Mouse (Mus musculus) urinary bladder, postnatal 10 days (tissue): Measurements from ENCODE around the gene Kif27.
A peak's percentile ranks its signal among the peaks of the same experiment; 100 is the strongest.
"Not testable (repeated sequence)": the region's sequence is repeated elsewhere in the genome, so short reads cannot be mapped to it uniquely, and the experiment has no call there.

ENCODE experiments used
- DNase-seq: peaks from one replicate; pipeline ENCODE4 v3.0.0; 2022; ENCODE audit warnings: low spot score

The Kif27 gene

DNA sequence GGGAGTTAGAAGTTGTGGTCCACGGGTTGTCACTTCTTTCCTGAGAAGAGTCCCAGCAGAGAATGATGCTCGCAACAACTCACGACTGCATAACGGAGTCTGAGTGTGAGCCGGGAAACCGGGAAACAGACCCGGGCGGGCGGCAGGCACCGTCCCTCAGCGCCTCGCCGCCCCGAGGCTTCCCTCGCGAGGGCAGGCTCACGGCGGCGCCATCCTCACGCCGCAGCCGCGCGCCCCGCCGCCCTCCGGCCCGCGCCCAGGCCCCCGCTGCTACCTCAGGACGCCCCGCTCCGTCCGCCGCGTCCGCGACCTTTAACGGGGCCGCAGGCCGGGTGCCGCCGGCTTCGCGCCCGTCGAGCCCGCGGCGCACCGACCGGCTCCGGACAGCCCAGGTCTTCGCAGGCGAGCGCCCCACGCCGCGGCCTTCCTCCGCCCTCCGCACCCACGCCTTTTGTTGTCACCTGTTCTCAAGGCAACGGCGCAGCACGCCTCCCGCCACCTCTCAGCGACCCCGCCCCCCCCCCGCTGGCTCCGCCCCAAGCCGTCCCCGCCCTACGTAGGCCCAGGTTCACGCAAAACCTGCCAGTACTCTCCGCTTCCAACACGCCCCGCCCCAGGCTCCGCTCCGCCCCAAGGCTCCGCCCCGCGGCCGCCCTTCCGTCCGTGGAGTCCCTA lies at the start of gene Kif27:
Kif27 (minus strand) TSS at position 494 of the 675 bp plus-strand sequence.
- peak; percentile 33 for DNase-seq

- DNase-seq = not testable (repeated sequence)
Observed at GRCm38 (mm10) chr13:58403243-58403642, 44.3 kb upstream of the Kif27 start, which contains the start of gene Hnrnpk. TSS of gene Hnrnpk (minus strand) at chr13:58403343.

- DNase-seq = no peak
Observed at GRCm38 (mm10) chr13:58402744-58403110, 43.8 kb upstream of the Kif27 start.

DNA sequence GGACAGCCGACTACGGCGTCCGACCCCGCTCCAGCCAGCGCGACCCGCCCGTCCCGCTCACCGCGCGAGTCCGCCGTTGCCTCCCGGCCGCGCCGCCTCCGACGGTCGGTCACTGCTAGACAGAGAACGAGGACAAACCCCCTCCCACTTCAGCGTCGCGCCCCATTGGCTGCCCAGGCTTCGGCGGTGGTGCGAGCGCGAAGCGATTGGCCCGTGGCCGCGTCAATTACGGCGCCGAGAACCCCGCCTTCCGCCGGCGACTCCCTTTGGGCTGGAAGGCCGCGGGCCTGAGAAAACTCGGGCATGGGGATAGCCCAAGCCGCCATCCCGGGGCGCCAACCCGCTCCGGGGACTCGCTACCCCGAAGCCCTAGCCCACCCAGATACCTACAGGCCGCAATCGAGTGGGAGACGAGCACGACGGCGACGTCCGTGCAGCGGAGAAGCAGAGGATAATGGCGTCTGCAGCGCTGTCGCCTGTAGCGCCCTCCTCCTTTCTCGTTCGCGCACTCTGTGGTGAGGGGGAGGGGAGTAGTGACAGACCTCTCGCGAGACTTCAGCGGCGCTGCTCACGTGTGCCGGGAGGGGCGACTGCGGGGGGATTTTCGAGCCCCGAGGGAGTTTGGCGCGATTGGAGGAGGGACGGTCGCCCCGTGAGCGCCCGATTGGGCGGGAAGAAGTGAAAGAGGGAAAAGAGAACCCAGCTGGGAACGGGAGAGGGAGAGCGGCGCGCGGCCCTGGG lies 43.3 kb upstream of the Kif27 start, which contains the start of gene Rmi1:
Rmi1 (plus strand) TSS at position 246 of the 741 bp plus-strand sequence.
- peak; percentile 94 for DNase-seq

DNA sequence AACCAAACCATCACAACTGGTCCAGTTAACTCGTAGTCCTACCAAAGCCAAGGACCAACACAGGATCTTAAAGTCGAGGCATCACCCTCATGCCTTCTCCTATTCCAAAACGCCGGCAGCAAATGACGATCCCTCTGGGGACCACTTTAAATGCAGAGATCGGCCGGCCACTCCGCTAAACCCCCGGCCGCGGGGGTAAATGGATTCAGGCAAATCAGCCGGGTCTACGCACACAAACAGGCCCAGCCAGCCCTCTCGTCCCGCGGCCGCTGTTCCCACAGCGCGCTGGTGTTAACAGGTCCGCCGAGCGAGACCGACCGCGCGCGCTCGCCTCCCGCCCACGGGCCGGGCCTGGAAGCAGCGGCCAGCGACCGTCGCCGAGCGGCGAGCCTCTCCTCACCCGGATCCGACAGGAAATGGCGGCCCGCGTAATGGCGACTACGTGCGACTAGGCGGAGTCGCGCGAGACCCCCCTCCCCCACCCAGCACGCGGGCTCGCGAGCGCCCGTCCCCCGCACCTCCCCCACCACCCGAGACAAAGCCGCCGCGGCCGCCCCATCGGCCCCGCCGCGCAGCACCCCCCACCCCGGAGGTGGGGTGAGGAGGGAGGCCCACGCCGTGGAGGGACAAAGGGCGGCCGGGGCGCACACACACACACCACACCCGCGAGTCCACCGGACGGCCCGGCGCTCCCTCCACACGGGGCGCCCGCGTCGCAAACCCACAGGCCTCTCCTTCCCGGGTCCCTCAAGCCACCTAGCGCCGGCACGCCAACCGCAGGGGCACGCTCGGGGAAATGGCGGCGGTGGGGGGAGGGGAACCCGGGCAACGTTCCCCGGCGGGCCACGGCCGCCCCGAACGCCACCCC lies 42.4 kb upstream of the Kif27 start:
- DNase-seq = peak; percentile 21

DNA sequence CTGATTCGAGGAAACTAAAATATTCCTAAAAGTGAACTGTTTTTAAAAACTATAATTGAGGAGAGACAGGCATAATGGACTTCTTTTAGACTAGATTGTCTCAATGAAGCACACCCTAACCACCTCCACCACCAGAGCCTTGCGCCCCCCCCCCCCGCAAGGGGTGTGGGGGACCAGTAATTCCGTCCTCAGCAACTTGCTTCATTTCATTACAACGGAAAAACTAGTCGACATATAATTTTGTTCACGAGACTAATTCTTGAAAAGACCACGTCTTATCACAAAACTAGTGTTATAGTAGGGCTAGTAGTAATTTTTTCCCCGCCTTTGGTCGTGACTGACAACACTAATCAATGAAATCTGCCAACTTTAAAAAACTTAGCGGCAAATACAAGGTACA lies 41.7 kb upstream of the Kif27 start:
- no peak for DNase-seq

DNA sequence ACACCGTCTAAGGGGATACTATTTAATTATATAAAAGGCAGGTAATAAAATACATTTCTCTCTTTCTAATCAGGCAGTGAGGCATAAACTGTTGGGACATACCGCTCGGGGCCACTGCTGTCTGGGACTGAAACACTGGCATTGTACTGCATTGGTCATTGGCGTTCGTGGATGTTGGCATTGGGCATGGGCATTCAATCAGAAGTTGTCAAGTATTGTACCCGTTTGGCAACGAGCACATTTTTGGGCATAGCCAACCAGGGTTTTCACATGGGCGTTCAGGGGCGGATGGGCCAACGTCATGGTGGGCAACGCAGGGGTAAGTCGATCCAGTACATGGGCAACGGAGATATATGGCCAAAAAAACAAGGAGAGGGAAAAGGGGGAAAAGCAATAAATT lies 38.7 kb upstream of the Kif27 start:
- DNase-seq = no peak

DNA sequence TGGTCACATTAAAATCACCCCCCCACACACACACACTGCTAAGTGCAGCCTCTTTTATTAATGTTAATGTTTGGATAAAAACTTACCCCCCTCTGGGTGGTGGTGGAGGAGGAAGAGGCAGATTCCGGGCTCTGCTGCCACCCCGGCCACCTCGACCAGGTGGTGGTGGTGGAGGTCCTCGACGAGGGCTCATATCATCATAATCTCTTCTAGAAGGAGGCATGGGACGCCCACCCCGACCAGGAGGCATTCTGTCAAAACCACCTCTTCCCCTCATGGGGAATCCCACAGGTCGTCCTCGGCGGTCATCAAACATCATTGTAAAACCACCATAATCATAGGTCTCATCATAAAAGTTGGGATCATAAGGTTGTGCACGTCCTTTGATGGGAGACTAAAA lies 35.5 kb upstream of the Kif27 start:
- DNase-seq = not testable (repeated sequence)

GRCm38 (mm10) chr13:58389324-58389951 lies 30.5 kb upstream of the Kif27 start:
- no peak for DNase-seq

GRCm38 (mm10) chr13:58388379-58388778 lies 29.5 kb upstream of the Kif27 start:
- DNase-seq = no peak

DNA sequence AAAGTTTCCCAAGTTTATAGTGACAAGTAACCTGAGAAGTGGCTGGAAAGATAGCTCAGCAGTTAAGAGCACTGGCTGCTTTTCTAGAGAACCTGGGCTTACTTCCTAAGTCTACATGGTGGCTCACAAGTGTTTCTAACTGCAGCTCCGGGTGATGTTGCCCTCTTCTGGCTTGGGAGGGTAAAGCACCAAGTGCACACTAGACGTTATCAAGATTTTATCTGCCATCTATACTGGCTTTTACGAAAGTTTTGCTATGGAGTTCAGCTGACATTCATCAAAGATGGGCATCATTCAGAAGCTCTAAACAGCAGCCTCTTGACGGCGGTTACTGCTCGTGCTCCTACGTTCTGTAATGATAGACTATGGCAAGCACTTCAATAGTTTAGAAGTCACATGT lies 29.0 kb upstream of the Kif27 start:
- DNase-seq = no peak

DNA sequence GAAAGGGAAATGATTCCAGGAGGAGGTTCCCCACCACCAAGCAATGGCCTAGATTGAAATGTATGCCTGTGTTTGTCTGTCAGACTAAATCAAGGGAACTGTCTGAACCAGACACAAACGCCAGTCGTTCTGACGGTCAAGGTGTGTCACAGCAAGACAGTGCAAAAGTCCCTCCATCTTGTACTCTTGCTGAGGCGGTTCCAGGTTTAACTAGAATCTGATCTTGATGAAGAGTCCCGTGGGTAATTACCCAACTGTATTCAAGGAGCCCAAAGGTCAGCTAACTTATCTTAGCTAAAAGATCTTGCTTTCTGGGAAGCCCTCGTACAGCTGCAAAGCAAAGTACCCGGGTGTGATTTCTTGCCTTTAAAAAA lies 26.6 kb upstream of the Kif27 start:
- no peak for DNase-seq

GRCm38 (mm10) chr13:58384779-58385546 lies 26.0 kb upstream of the Kif27 start, which contains the start of gene 2210016F16Rik:
TSS of gene 2210016F16Rik (minus strand) at chr13:58385225.
- DNase-seq = no peak

GRCm38 (mm10) chr13:58384371-58384770 lies 25.4 kb upstream of the Kif27 start:
- DNase-seq = no peak

DNA sequence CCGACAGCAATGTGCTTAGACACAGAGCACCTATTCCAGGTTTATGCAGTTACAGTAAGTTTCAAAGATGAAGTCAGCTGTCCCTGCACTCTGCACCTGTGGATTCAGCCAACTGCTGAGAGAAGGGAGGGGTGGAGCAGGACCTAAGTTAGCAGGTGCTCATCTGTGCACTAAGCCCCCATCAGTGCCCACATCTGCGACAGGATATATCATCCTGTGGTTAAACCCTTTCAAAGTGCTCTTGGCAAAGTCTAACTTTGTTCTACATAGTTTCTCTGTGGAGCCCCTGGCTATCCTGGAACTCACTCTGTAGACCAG lies 14.2 kb upstream of the Kif27 start:
- DNase-seq = no peak

DNA sequence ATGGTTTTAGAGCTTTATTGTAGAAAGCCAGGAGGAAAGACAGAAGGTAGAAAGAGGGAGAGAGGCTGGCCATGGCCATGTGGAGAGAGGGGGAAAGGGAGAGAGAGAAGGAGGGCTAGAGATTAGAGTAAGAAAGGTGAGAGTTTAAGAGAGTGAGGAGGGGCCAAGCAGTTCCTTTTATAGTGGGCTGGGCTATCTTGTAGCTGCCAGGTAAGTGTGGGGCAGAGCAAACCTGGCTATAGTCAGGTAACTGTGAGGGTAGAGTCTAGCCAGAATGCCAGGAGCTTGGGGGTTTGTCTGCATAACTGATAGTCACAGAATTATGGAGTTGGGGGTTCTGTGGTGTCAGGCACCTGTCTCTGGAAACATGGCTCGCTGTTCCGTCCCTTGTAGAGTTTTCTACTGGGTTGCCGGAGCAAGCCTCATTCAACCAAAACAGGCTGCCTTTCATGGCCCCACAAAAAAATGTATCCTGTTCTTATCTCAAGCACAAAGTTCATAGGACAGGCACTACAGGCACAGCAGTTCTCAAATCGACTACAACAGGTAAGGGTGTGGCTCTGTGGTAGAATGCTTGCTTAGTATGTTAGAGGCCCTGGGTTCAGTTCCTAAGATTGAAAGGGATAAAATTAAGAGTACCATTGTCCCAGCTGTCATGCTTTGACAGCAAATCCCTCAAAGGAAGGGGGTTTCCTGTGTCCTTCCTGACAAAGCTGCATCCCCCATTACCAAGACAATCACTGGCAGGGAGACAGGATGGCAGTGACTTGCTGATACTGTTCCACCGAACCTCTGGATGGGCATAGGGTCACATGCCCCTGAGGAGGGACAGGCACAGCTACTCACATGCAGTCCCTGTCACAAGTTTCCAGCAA lies 13.6 kb upstream of the Kif27 start:
- DNase-seq = no peak

GRCm38 (mm10) chr13:58368835-58369234 lies 9.9 kb upstream of the Kif27 start:
- DNase-seq = no peak

DNA sequence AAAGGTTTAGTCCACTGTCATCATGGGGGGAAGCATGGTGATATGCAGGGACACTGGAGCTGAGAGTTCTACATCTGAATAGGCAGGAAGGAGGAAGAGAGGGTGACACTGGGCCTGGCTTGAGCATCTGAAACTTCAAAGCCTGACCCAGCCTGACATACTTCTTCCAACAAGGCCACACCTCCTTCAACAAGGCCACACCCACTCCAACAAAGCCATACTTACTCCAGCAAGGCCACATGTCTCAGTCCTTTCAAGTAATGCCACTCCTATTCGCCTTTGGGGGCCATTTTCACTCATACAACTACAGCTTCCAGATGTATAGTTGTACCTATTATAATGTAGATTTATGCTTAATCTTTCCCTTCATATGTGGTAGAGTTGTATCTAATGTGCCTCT lies 8.7 kb upstream of the Kif27 start:
- DNase-seq = no peak

DNA sequence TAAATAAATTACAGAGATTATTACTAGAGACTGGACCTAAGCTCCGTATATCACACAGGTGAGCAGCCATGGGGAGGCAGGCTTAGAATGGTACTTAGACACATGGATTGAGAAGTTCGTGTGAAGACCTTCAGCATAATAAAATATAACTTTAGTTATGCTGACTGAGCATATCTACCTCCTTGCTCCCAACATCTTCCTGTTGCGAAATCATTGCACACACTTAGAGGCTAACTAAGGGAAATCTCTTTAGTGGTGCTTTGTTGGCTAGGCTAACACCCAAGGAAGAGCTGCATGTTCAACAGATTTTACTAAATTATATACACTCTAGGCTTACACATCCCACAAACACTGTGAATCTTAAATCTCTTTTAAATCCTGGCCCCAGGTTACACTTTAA lies 7.5 kb upstream of the Kif27 start:
- DNase-seq = no peak

GRCm38 (mm10) chr13:58365179-58365578 lies 6.3 kb upstream of the Kif27 start:
- not testable (repeated sequence) for DNase-seq
